ENCODE assay signal across 21 mouse cellular contexts in the genomic region with DNA sequence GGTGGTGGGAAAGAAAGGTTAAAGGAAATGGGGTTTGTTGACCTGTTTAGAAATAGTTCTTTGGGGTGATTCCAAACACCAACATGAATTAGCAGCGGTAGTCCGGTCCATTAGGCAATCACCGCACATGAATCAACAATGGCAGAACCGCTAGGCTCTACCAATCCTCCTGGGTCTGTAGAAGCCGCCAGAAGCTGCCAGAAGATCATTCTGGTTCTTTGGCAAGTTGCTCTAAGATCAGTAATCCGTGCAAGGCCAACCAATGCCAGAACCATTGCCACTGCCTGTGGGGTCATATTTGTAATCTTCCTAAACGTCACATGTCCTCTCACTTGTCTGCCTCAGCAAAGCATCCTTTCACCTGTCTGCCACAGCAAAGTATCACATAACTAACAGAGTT. TPM values are rescaled to one million over a fixed set of nuclear protein-coding genes. Genes with fewer than 3 reads are reported as not detected.
"Had no signal": no experiment of that assay in that cellular context is flagged by ENCODE, and none has a peak within 500 bp of the region (broad histone marks: within the 10 kb centered on the region; RNA-seq: fewer than 3 reads in every experiment).

No protein-coding gene starts in this region.

- DNase-seq: kidney, adult 18-20 months; kidney, postnatal 10 days; kidney, postnatal 4 days; lung, postnatal 14 days; right cerebral cortex, adult 18-20 months; right cerebral cortex, postnatal 25 days; thymus, adult 18-20 months; thymus, postnatal 14 days had no signal

RNA-seq across cellular contexts. Expression of gene Cyp17a1, which starts 24.0 kb away (rescaled TPM):
- total RNA-seq: layer of hippocampus, adult 2 months; layer of hippocampus, postnatal 10 days; left cerebral cortex, postnatal 10 days had no signal
- polyA plus RNA-seq: kidney, embryonic 14.5 days; limb, embryonic 10.5 days; lung, embryonic 15.5 days; macrophage; midbrain, embryonic 12.5 days; midbrain, embryonic 16.5 days; neural tube, embryonic 11.5 days; neural tube, embryonic 15.5 days; stomach, embryonic 14.5 days; urinary bladder, adult 2 months had no signal
